Mouse (Mus musculus): ENCODE results near the gene Edc4.

- no peak for TF ChIP-seq POLR2A (IDR thresholded peaks at IDR 0.05; ENCODE audit: insufficient read depth, low read length)
- peak; percentile 47 for TF ChIP-seq CTCF (IDR thresholded peaks at IDR 0.05; ENCODE audit: low read depth, low read length)
Observed at GRCm38 (mm10) chr8:105866364-105867029, 14.2 kb upstream of the Edc4 start.
